In the genomic region with DNA sequence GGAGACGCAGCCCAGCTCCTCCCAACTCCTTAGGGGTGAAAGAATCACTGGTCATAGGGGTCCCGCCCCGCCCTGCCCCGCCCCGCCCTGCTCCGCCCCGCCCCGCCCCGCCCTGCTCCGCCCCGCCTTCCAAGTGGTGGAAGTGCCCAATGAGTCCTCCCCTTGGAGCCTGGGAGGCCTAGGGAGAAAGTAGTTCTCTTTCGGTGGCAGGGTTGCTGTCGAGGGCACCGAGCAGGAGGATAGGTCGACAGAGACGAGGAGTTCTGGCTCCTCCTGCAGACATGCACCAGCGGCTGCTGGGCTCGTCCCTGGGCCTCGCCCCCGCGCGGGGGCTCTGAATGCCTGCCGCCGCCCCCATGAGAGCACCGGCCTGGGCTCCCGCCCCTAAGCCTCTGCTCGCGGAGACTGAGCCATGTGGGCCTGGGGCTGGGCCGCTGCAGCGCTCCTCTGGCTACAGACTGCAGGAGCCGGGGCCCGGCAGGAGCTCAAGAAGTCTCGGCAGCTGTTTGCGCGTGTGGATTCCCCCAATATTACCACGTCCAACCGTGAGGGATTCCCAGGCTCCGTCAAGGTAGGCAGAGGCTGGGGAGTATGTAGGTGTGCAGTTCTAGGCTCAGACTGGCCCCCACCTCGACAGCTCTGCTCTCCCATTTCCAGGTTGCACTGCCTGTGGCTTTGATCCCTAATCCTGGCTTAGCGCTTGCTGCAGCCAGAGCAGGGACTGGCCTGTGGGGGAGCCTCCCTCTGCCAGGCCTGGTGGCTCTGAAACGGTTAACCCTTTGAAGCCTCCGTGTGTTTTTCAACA, we compare ENCODE assay signal across 8 mouse cellular contexts. TPM values are rescaled to one million over a fixed set of nuclear protein-coding genes. Genes with fewer than 3 reads are reported as not detected.
A peak's percentile ranks its signal among the peaks of the same experiment; 100 is the strongest.
DNase-seq lines count a peak whose midpoint lies in the region; ATAC-seq and TF ChIP-seq lines count a peak whose summit lies in the region.

A gene (plus strand): TSS at position 152 of the 805 bp plus-strand sequence.

- H3K27me3 ChIP-seq in G1E (ENCODE audit: insufficient read depth, low read length) = no peaks in the 10 kb centered on the region

- DNase-seq in G1E (ENCODE audit: low spot score) (peak; percentile 98), MN1 (ENCODE audit: low spot score) (no peak)
- peak; percentile 61 for DNase-seq in c-Kit-positive CD71-negative TER-119-negative erythroid progenitor cells, embryonic 14.5 days (ENCODE audit: low read depth)
- peak; percentile 43 for DNase-seq in forelimb bud, embryonic 11.5 days (ENCODE audit: low read depth, low spot score)
- peak; percentile 52 for DNase-seq in heart, postnatal 4 days
- peak in 1 of 2 experiments; percentile 22 for DNase-seq in layer of hippocampus, postnatal 14 days (ENCODE audit: low spot score in 2 of 2)
- peak; percentile 56 for DNase-seq in lung, postnatal 10 days
- DNase-seq in retina, embryonic 14.5 days (ENCODE audit: low spot score) = peak; percentile 55

- peak; percentile 78 for ATAC-seq in G1E (ENCODE audit: extremely low read depth, insufficient number of reproducible peaks, low FRiP score, poor library complexity, severe bottlenecking)

- TF ChIP-seq CTCF in G1E (IDR thresholded peaks at IDR 0.05; ENCODE audit: low read depth, low read length) = no peak

- peaks cover 76% of the 10 kb centered on the region for H3K36me3 ChIP-seq in G1E (replicated peaks)

- peak within 1 kb of the TSS; percentile 75 for H3K4me3 ChIP-seq in G1E (ENCODE audit: low read depth, low read length)

- H3K4me1 ChIP-seq in G1E (ENCODE audit: insufficient read depth, low read depth, low read length) = peaks cover 66% of the 10 kb centered on the region

- H3K9me3 ChIP-seq in G1E (replicated peaks) = no peaks in the 10 kb centered on the region

RNA-seq across cellular contexts. Expression of the gene that starts here (rescaled TPM):
- total RNA-seq in G1E (2014; fragmentation: Nextera tagmentation) (17.0 and 19.9 TPM in 2 replicates), G1E (2017) (9.7 and 14.2 TPM in 2 replicates)
- polyA plus RNA-seq in G1E (2012) = 43.7 and 60.7 TPM in 2 replicates
- 10 to 100 TPM; 14.7 to 15.2 TPM for total RNA-seq in heart, postnatal 4 days (2021)
- total RNA-seq in layer of hippocampus, postnatal 14 days (2021) = 10 to 100 TPM; 15.9 to 21.1 TPM
